ENCODE assay signal across 19 mouse cellular contexts in the genomic region with DNA sequence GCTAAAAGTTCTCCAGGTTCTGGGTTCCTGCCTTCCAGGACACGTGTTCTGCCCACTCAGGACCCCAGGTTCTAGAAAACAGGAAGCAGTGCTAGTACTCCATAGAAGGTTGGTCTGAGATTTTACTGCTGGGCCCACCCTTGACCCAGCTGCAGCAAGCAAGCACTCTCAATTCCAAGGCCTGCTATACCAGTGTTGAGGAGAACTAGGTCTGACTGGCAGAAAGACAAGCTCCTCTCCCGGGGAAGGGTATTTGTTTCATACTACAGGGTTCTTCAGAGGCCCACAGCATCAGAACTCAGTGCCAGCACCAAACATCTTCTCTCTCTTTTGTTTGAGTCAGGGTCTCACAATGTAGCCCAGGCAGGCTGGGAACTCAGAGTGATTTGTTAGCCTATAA. TPM values are rescaled to one million over a fixed set of nuclear protein-coding genes. Genes with fewer than 3 reads are reported as not detected.
DNase-seq lines count a peak whose midpoint lies in the region; ATAC-seq and TF ChIP-seq lines count a peak whose summit lies in the region.
"Had no signal": no experiment of that assay in that cellular context is flagged by ENCODE, and none has a peak within 500 bp of the region (broad histone marks: within the 10 kb centered on the region; RNA-seq: fewer than 3 reads in every experiment).

No protein-coding gene starts in this region.

- no peaks in the 10 kb centered on the region for H3K9me3 ChIP-seq in forebrain, embryonic 14.5 days (replicated peaks; ENCODE audit: control insufficient read depth, low read length)
- no peaks in the 10 kb centered on the region for H3K9me3 ChIP-seq in forebrain, embryonic 12.5 days
- H3K9me3 ChIP-seq in neural tube, embryonic 15.5 days (replicated peaks) = no peaks in the 10 kb centered on the region
- H3K9me3 ChIP-seq: G1E; kidney, embryonic 15.5 days; liver, embryonic 15.5 days; megakaryocyte, embryonic 14.5 days had no signal

- TF ChIP-seq POLR2A in kidney, adult 2 months (IDR thresholded peaks at IDR 0.05; ENCODE audit: low read depth, low read length) = no peak

- peaks cover 4% of the 10 kb centered on the region; the same call in 1 of the 2 replicates for H3K4me1 ChIP-seq in forebrain, embryonic 14.5 days (ENCODE audit: control insufficient read depth, insufficient read depth, low read length)
- H3K4me1 ChIP-seq in forebrain, embryonic 12.5 days = peaks cover 5% of the 10 kb centered on the region; the same call in 1 of the 2 replicates
- peaks cover 17% of the 10 kb centered on the region for H3K4me1 ChIP-seq in kidney, adult 2 months (ENCODE audit: control insufficient read depth, insufficient read depth, low read length)
- peaks cover 16% of the 10 kb centered on the region for H3K4me1 ChIP-seq in neural tube, embryonic 15.5 days
- H3K4me1 ChIP-seq: kidney, embryonic 15.5 days had no signal

- TF ChIP-seq CTCF in kidney, adult 2 months (conservative IDR thresholded peaks at IDR 0.05; ENCODE audit: insufficient read depth, insufficient read length, low read depth, low read length) = no peak

- no peaks in the 10 kb centered on the region for H3K27me3 ChIP-seq in forebrain, embryonic 14.5 days (replicated peaks; ENCODE audit: control insufficient read depth, insufficient read depth, low read length)
- H3K27me3 ChIP-seq in forebrain, embryonic 12.5 days = no peaks in the 10 kb centered on the region
- H3K27me3 ChIP-seq in kidney, adult 2 months (replicated peaks; ENCODE audit: control insufficient read depth, insufficient read depth, low read length) = no peaks in the 10 kb centered on the region
- no peaks in the 10 kb centered on the region for H3K27me3 ChIP-seq in neural tube, embryonic 15.5 days (replicated peaks)
- H3K27me3 ChIP-seq: kidney, embryonic 15.5 days; liver, embryonic 15.5 days; megakaryocyte, embryonic 14.5 days had no signal

- no peak overlapping the region for H3K4me3 ChIP-seq in forebrain, embryonic 14.5 days (ENCODE audit: low read depth, low read length)
- no peak overlapping the region for H3K4me3 ChIP-seq in forebrain, embryonic 12.5 days (replicated peaks)
- H3K4me3 ChIP-seq in kidney, adult 2 months (ENCODE audit: insufficient read depth, low read depth, low read length) = no peak overlapping the region
- no peak overlapping the region for H3K4me3 ChIP-seq in neural tube, embryonic 15.5 days (replicated peaks)
- H3K4me3 ChIP-seq: erythroblast, embryonic 14.5 days; kidney, embryonic 15.5 days; liver, embryonic 15.5 days; megakaryocyte, embryonic 14.5 days had no signal

- H3K4me2 ChIP-seq in forebrain, embryonic 14.5 days (ENCODE audit: low read length) = no peak overlapping the region
- no peak overlapping the region for H3K4me2 ChIP-seq in forebrain, embryonic 12.5 days
- no peak overlapping the region for H3K4me2 ChIP-seq in neural tube, embryonic 15.5 days
- H3K4me2 ChIP-seq: hindbrain, embryonic 14.5 days; kidney, embryonic 15.5 days; liver, embryonic 15.5 days had no signal

- no peak for ATAC-seq in forebrain, embryonic 14.5 days
- no peak for ATAC-seq in forebrain, embryonic 12.5 days (ENCODE audit: low FRiP score)
- ATAC-seq in neural tube, embryonic 15.5 days (ENCODE audit: low FRiP score) = no peak
- no peak for ATAC-seq in inflammation-experienced regulatory T-cells, adult 6 months

- no peak overlapping the region; the same call in 1 of the 2 replicates for H3K9ac ChIP-seq in forebrain, embryonic 14.5 days (ENCODE audit: low read length)
- no peak overlapping the region for H3K9ac ChIP-seq in forebrain, embryonic 12.5 days
- no peak overlapping the region for H3K9ac ChIP-seq in neural tube, embryonic 15.5 days (replicated peaks)
- H3K9ac ChIP-seq: hindbrain, embryonic 14.5 days; kidney, embryonic 15.5 days; liver, embryonic 15.5 days had no signal

- H3K36me3 ChIP-seq in forebrain, embryonic 14.5 days (ENCODE audit: control insufficient read depth, insufficient read depth, low read length) = peaks cover 87% of the 10 kb centered on the region
- peaks cover 86% of the 10 kb centered on the region for H3K36me3 ChIP-seq in forebrain, embryonic 12.5 days (replicated peaks)
- H3K36me3 ChIP-seq in kidney, adult 2 months (ENCODE audit: control insufficient read depth, insufficient read depth, low read length) = no peaks in the 10 kb centered on the region
- peaks cover 74% of the 10 kb centered on the region for H3K36me3 ChIP-seq in neural tube, embryonic 15.5 days

- no peak for DNase-seq in forebrain, embryonic 14.5 days (ENCODE audit: low spot score)
- no peak for DNase-seq in kidney, adult 2 months
- no peak for DNase-seq in kidney, adult 18-20 months
- DNase-seq in neural tube, embryonic 10.5 days (ENCODE audit: extremely low spot score, low spot score) = no peak
- DNase-seq in adrenal gland, postnatal 14 days = no peak
- DNase-seq: adrenal gland, adult 8-10 months; embryo, embryonic 11 days; heart, adult 18-20 months; thymus, adult 2 months had no signal

- peak overlapping the region; percentile 28; the same call in 1 of the 2 replicates for H3K27ac ChIP-seq in forebrain, embryonic 14.5 days (ENCODE audit: low read depth, low read length)
- H3K27ac ChIP-seq in forebrain, embryonic 12.5 days = no peak overlapping the region
- 0 out of 2 replicates have a peak overlapping the region, but pooled peaks have one; percentile 33 for H3K27ac ChIP-seq in kidney, adult 2 months (ENCODE audit: insufficient read depth, low read depth, low read length)
- peak overlapping the region; percentile 48; the same call in 1 of the 2 replicates for H3K27ac ChIP-seq in neural tube, embryonic 15.5 days (replicated peaks)
- H3K27ac ChIP-seq: hindbrain, embryonic 14.5 days; kidney, embryonic 15.5 days had no signal

- WGBS in forebrain, embryonic 14.5 days = 87% methylated on average over 2 of the region's 2 CpGs
- 80% methylated on average over 2 of the region's 2 CpGs for WGBS in forebrain, embryonic 12.5 days
- 54% methylated on average over 2 of the region's 2 CpGs for WGBS in kidney, adult 2 months
- 82% methylated on average over 2 of the region's 2 CpGs for WGBS in neural tube, embryonic 15.5 days

RNA-seq across cellular contexts. Expression of a gene that starts 9.8 kb away (rescaled TPM):
- 112 and 115 TPM in 2 replicates for polyA plus RNA-seq in forebrain, embryonic 14.5 days (2014; fragmentation: Nextera tagmentation; extraction: Ambion mirVana)
- polyA plus RNA-seq in forebrain, embryonic 12.5 days (2016; fragmentation: Nextera tagmentation; extraction: Ambion mirVana) = 107 and 112 TPM in 2 replicates
- 199 and 226 TPM in 2 replicates for polyA plus RNA-seq in kidney, adult 2 months (2012; rRNA removed)
- 128 TPM in 2 replicates for polyA plus RNA-seq in neural tube, embryonic 15.5 days (2015; fragmentation: Nextera tagmentation; extraction: Ambion mirVana)
- 10 to 100 TPM; 55.1 to 67.1 (median 62.0) TPM for polyA plus RNA-seq in inflammation-experienced regulatory T-cells, adult 6 months (2017; shearing (Covaris generic))
- 90.9 and 93.2 TPM in 2 replicates for total RNA-seq in adrenal gland, postnatal 14 days (2021)

RNA-seq across cellular contexts. Expression of a gene that starts 25.4 kb away (rescaled TPM):
- 3.4 and 3.7 TPM in 2 replicates for polyA plus RNA-seq in forebrain, embryonic 14.5 days (2014; fragmentation: Nextera tagmentation; extraction: Ambion mirVana)
- 9.1 and 11.5 TPM in 2 replicates for polyA plus RNA-seq in forebrain, embryonic 12.5 days (2016; fragmentation: Nextera tagmentation; extraction: Ambion mirVana)
- 0.81 and 1.0 TPM in 2 replicates for polyA plus RNA-seq in kidney, adult 2 months (2012; rRNA removed)
- 7.7 and 13.9 TPM in 2 replicates for polyA plus RNA-seq in neural tube, embryonic 15.5 days (2015; fragmentation: Nextera tagmentation; extraction: Ambion mirVana)
- under 1 TPM in 2 of 3 experiments, not detected in 1; 0.09 to 0.15 TPM for polyA plus RNA-seq in inflammation-experienced regulatory T-cells, adult 6 months (2017; shearing (Covaris generic))
- 18.4 and 20.9 TPM in 2 replicates for total RNA-seq in adrenal gland, postnatal 14 days (2021)
- total RNA-seq: neutrophil, adult 5-6 weeks had no signal

RNA-seq across cellular contexts. Expression of a gene that starts 35.0 kb away (rescaled TPM):
- polyA plus RNA-seq in forebrain, embryonic 14.5 days (2014; fragmentation: Nextera tagmentation; extraction: Ambion mirVana) = 3.8 and 3.9 TPM in 2 replicates
- 1.6 and 1.7 TPM in 2 replicates for polyA plus RNA-seq in forebrain, embryonic 12.5 days (2016; fragmentation: Nextera tagmentation; extraction: Ambion mirVana)
- polyA plus RNA-seq in kidney, adult 2 months (2012; rRNA removed) = 0.08 TPM in 1 of 2 replicates, not detected in the other
- polyA plus RNA-seq in neural tube, embryonic 15.5 days (2015; fragmentation: Nextera tagmentation; extraction: Ambion mirVana) = 5.7 and 6.4 TPM in 2 replicates
- polyA plus RNA-seq in inflammation-experienced regulatory T-cells, adult 6 months (2017; shearing (Covaris generic)) = 1 to 10 TPM; 3.7 to 5.7 (median 5.2) TPM
- 1.3 and 1.6 TPM in 2 replicates for total RNA-seq in adrenal gland, postnatal 14 days (2021)
- polyA plus RNA-seq: erythroblast, embryonic 14.5 days; G1E had no signal

RNA-seq across cellular contexts. Expression of a gene that starts 44.3 kb away (rescaled TPM):
- 2.8 and 5.7 TPM in 2 replicates for polyA plus RNA-seq in forebrain, embryonic 14.5 days (2014; fragmentation: Nextera tagmentation; extraction: Ambion mirVana)
- polyA plus RNA-seq in forebrain, embryonic 12.5 days (2016; fragmentation: Nextera tagmentation; extraction: Ambion mirVana) = 8.7 and 9.9 TPM in 2 replicates
- 0.92 and 0.95 TPM in 2 replicates for polyA plus RNA-seq in kidney, adult 2 months (2012; rRNA removed)
- 5.3 and 11.7 TPM in 2 replicates for polyA plus RNA-seq in neural tube, embryonic 15.5 days (2015; fragmentation: Nextera tagmentation; extraction: Ambion mirVana)
- polyA plus RNA-seq in inflammation-experienced regulatory T-cells, adult 6 months (2017; shearing (Covaris generic)) = under 1 TPM in 2 of 3 experiments, not detected in 1; 0.42 to 0.47 TPM
- 5.3 and 7.8 TPM in 2 replicates for total RNA-seq in adrenal gland, postnatal 14 days (2021)
- total RNA-seq: neutrophil, adult 5-6 weeks had no signal

RNA-seq across cellular contexts. Expression of a gene that starts 55.9 kb away (rescaled TPM):
- polyA plus RNA-seq in forebrain, embryonic 14.5 days (2014; fragmentation: Nextera tagmentation; extraction: Ambion mirVana) = 1.6 and 2.1 TPM in 2 replicates
- polyA plus RNA-seq in forebrain, embryonic 12.5 days (2016; fragmentation: Nextera tagmentation; extraction: Ambion mirVana) = 0.26 and 0.27 TPM in 2 replicates
- polyA plus RNA-seq in kidney, adult 2 months (2012; rRNA removed) = 0.05 TPM in 1 of 2 replicates, not detected in the other
- polyA plus RNA-seq in neural tube, embryonic 15.5 days (2015; fragmentation: Nextera tagmentation; extraction: Ambion mirVana) = 2.7 and 2.9 TPM in 2 replicates
- polyA plus RNA-seq in inflammation-experienced regulatory T-cells, adult 6 months (2017; shearing (Covaris generic)) = 1 to 10 TPM in 2 of 3 experiments, not detected in 1; 1.2 to 1.5 TPM
- total RNA-seq in adrenal gland, postnatal 14 days (2021) = 0.23 and 0.33 TPM in 2 replicates
- polyA plus RNA-seq: erythroblast, embryonic 14.5 days; thymus, adult 2 months had no signal
